Mouse (Mus musculus): ENCODE data around the gene Nlgn3. TPM values are rescaled to one million over a fixed set of nuclear protein-coding genes. Genes with fewer than 3 reads are reported as not detected.
"Not testable (repeated sequence)": the region's sequence is repeated elsewhere in the genome, so short reads cannot be mapped to it uniquely, and the experiment has no call there.

Gene Nlgn3
- polyA plus RNA-seq, 1 experiment from 2014 or later: 0.08 TPM

DNA sequence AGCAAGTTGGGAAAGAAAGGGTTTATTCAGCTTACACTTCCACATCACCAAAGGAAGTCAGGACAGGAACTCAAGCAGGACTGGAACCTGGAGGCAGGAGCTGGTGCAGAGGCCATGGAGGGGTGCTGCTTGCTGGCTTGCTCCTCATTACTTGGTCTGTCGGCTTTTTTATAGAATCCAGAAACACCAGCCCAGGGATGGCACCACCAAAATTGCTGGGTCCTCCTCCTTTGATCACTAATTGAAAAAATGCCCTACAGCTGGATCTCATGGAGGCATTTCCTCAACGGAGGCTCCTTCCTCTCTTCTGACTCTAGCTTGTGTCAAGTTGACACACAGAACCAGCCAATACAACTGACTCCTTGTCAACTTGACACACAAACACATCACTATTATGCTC is 43.9 kb downstream of the Nlgn3 start:
- not testable (repeated sequence) for H3K27me3 ChIP-seq (replicated peaks); H3K4me1 ChIP-seq; H3K4me2 ChIP-seq; H3K36me3 ChIP-seq; H3K4me3 ChIP-seq; ATAC-seq; H3K9ac ChIP-seq; H3K9me3 ChIP-seq (replicated peaks); H3K27ac ChIP-seq
- 36% methylated on average over 2 of the region's 2 CpGs for WGBS (ENCODE audit: insufficient replicate concordance)

DNA sequence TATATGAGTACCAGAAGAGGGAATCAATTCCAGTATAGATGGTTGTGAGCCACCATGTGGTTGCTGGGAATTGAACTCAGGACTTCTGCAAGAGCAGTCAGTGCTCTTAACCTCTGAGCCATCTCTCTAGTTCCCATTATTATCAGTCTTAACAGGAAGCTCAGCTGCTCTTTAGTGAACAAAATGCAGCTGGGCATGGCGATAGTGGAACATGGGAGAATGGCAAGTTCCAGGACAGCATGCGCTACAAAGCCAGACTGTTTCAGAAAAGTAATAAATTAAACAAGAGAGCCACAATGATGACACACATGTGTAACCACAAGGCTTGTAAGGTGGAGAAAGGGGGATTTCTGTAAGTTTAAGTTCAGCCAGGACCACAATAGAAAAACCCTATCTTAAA is 46.5 kb downstream of the Nlgn3 start:
- WGBS (ENCODE audit: insufficient replicate concordance): 45% methylated on average over 2 of the region's 2 CpGs
- no peaks in the 10 kb centered on the region for H3K4me1 ChIP-seq

DNA sequence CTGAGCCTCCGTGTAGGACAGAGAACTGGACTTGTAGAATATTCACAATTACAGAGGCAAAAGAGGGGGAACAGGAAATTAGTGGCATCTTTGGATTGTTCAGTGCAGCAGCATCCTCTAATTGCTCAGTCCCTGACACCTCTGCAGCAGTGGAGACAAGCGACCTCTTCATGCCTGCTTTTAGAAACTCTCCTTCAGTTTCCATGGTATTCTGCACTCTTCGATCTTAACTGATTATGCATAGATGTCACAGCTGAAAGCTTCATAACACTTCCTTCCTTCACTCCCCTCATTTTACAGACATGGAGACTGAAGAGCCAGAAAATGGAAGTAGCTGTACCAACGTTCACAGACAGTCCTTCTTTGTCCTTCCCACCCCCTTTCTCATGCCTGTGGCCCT is 47.5 kb downstream of the Nlgn3 start:
- no peak for ATAC-seq
- Histone ChIP-seq H3K27ac (no peak overlapping the region), H3K9me3 (replicated peaks) (no peaks in the 10 kb centered on the region), H3K4me3 (no peak overlapping the region), H3K36me3 (no peaks in the 10 kb centered on the region), H3K4me1 (no peaks in the 10 kb centered on the region), H3K27me3 (replicated peaks) (no peaks in the 10 kb centered on the region; the same call in 1 of the 2 replicates), H3K4me2 (no peak overlapping the region), H3K9ac (no peak overlapping the region)
- WGBS (ENCODE audit: insufficient replicate concordance): 37% methylated on average over 4 of the region's 4 CpGs

More for the DNA sequence above, 46.5 kb downstream of the Nlgn3 start:
- H3K4me2 ChIP-seq: no peak overlapping the region
- H3K9ac ChIP-seq: no peak overlapping the region
- no peak overlapping the region for H3K27ac ChIP-seq
- no peaks in the 10 kb centered on the region for H3K36me3 ChIP-seq
- no peak for ATAC-seq
- H3K27me3 ChIP-seq (replicated peaks): no peaks in the 10 kb centered on the region; the same call in 1 of the 2 replicates
- H3K4me3 ChIP-seq: no peak overlapping the region
- H3K9me3 ChIP-seq (replicated peaks): no peaks in the 10 kb centered on the region

DNA sequence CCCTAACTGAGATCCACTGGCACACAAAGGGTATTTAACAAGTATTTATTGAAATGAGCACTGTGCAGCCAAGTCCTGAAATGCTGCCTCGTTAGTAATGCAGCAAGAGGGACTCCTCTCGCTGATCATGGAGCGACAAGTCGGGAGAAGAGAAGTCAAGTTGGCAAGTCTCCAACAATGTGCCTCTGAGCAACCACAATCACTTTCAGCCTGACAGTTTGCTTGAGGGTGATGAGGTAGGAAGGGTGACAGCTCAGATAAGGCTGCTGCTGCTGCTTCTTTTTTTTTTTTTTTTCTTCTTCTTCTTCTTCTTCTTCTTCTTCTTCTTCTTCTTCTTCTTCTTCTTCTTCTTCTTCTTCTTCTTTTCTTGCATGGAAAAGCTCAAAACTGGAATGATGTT is 52.2 kb downstream of the Nlgn3 start:
- ATAC-seq: no peak

DNA sequence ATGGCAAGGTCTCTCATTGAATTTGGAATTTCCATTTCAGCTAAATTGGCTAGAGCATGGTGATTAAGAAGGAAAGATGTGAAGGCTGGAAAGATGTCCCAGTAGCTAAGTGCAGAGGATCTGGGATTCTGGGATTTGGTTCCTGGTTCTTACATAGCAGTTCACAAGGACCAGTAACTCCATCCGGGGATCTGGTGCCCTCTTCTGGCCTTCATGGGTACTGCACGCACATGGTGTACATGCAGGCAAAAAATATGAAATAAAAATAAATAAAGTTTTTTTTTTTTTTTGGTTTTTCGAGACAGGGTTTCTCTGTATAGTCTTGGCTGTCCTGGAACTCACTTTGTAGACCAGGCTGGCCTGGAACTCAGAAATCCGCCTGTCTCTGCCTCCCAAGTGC is 59.9 kb downstream of the Nlgn3 start:
- not testable (repeated sequence) for ATAC-seq; H3K27me3 ChIP-seq (replicated peaks); H3K4me2 ChIP-seq; H3K9ac ChIP-seq; H3K4me3 ChIP-seq; H3K36me3 ChIP-seq; H3K4me1 ChIP-seq; H3K27ac ChIP-seq; H3K9me3 ChIP-seq (replicated peaks)
- 45% methylated on average over 4 of the region's 4 CpGs for WGBS (ENCODE audit: insufficient replicate concordance)

More for the DNA sequence above, 52.2 kb downstream of the Nlgn3 start:
- H3K27ac ChIP-seq: no peak overlapping the region
- no peak overlapping the region for H3K4me3 ChIP-seq
- WGBS (ENCODE audit: insufficient replicate concordance): 13% methylated on average over 4 of the region's 4 CpGs
- no peaks in the 10 kb centered on the region for H3K4me1 ChIP-seq
- no peaks in the 10 kb centered on the region for H3K9me3 ChIP-seq (replicated peaks)
- no peak overlapping the region for H3K9ac ChIP-seq
- no peaks in the 10 kb centered on the region; the same call in 1 of the 2 replicates for H3K27me3 ChIP-seq (replicated peaks)
- H3K36me3 ChIP-seq: no peaks in the 10 kb centered on the region
- peak overlapping the region; percentile 25; the same call in 1 of the 2 replicates for H3K4me2 ChIP-seq

DNA sequence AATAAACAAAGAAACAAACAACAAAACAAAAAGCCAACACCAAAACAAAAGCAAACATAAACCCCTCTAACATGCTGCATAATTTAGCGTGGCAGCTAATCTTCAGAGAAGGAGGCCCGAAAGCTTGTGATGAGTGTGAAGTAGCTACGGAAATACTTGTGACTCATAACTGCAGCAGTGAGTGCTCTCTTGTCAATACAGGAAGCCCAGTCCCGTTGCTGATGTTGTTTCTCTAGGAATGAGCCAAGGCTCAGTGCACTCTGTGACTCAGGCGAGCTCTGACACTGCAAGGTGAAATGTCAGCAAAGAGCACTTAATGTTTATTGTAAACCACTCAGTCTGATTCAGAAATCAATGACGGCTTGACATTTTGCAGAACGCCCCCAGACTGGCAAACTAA is 70.0 kb downstream of the Nlgn3 start:
- H3K36me3 ChIP-seq: no peaks in the 10 kb centered on the region
- ATAC-seq: no peak
- H3K27ac ChIP-seq: no peak overlapping the region
- no peak overlapping the region for H3K4me3 ChIP-seq
- no peak overlapping the region for H3K4me2 ChIP-seq
- H3K27me3 ChIP-seq (replicated peaks): peaks cover 9% of the 10 kb centered on the region; the same call in 1 of the 2 replicates
- 56% methylated on average over 7 of the region's 7 CpGs for WGBS (ENCODE audit: insufficient replicate concordance)
- no peaks in the 10 kb centered on the region for H3K9me3 ChIP-seq (replicated peaks)
- no peak overlapping the region for H3K9ac ChIP-seq
- no peaks in the 10 kb centered on the region for H3K4me1 ChIP-seq

DNA sequence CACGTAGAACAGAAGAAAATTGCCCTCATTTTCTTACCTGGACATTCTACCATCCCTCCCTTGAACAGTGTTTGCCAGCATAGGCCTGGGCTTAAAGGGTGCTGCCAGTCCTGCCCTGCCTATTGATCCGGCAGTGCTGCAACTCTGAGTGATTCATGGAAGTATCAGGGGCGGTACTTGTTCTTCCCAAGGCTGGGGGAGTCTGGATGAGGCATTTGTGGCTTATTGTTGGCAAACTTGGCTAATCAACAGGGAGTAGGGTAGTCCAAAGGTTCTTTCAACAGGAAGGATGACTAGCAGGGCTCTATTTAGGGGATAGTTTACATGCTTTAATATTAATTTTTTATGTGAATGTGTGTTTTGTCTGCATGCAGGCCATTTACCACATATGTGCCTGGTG is 71.6 kb downstream of the Nlgn3 start:
- Histone ChIP-seq H3K27ac (no peak overlapping the region), H3K9ac (no peak overlapping the region), H3K4me2 (no peak overlapping the region), H3K4me1 (no peaks in the 10 kb centered on the region), H3K9me3 (replicated peaks) (no peaks in the 10 kb centered on the region), H3K27me3 (replicated peaks) (peaks cover 12% of the 10 kb centered on the region; the same call in 1 of the 2 replicates), H3K4me3 (no peak overlapping the region), H3K36me3 (no peaks in the 10 kb centered on the region)
- no peak for ATAC-seq
- 70% methylated on average over 3 of the region's 3 CpGs for WGBS (ENCODE audit: insufficient replicate concordance)

DNA sequence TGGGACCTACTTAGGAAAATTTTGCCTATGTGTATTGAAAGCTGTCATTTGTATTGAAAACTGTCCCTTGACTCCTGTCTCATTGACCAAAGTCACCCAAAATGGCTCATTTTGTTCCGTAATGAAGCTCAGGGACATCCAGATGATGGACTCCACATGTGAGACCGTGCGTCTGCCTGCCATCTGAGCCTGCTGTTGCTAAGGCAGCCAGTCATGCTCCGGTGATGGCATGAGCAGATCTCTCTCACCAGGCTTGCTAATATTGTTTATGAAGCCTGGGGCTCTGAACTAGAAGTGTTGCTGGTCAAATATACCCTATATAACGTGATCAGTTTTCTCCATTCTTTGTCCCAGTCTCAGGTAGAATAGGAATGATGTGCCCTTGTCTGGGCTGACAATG is 74.0 kb downstream of the Nlgn3 start:
- Histone ChIP-seq H3K27me3 (replicated peaks) (peaks cover 24% of the 10 kb centered on the region; the same call in 1 of the 2 replicates), H3K9ac (no peak overlapping the region), H3K4me3 (no peak overlapping the region), H3K4me1 (no peaks in the 10 kb centered on the region), H3K27ac (no peak overlapping the region), H3K4me2 (no peak overlapping the region), H3K9me3 (replicated peaks) (no peaks in the 10 kb centered on the region), H3K36me3 (no peaks in the 10 kb centered on the region)
- ATAC-seq: no peak
- WGBS (ENCODE audit: insufficient replicate concordance): 72% methylated on average over 5 of the region's 5 CpGs

Other genes with a start within 250 kb of the Nlgn3 start
- gene Tex11, start 239.5 kb upstream of the Nlgn3 start, polyA plus RNA-seq (2016; fragmentation: Nextera tagmentation; extraction: Ambion mirVana): 0.11 and 0.12 TPM in 2 replicates
- 1.7 TPM in 2 replicates for gene Slc7a3, start 213.1 kb upstream of the Nlgn3 start, polyA plus RNA-seq (2016; fragmentation: Nextera tagmentation; extraction: Ambion mirVana)
- 22.0 and 23.0 TPM in 2 replicates for gene Snx12, start 76.6 kb upstream of the Nlgn3 start, polyA plus RNA-seq (2016; fragmentation: Nextera tagmentation; extraction: Ambion mirVana)
- 1.2 and 1.4 TPM in 2 replicates for gene Foxo4, start 44.6 kb upstream of the Nlgn3 start, polyA plus RNA-seq (2016; fragmentation: Nextera tagmentation; extraction: Ambion mirVana)
- gene Gm614, start 35.2 kb upstream of the Nlgn3 start, polyA plus RNA-seq (2016; fragmentation: Nextera tagmentation; extraction: Ambion mirVana): not detected in 2 replicates
- 11.9 and 12.2 TPM in 2 replicates for gene Il2rg, start 30.9 kb upstream of the Nlgn3 start, polyA plus RNA-seq (2016; fragmentation: Nextera tagmentation; extraction: Ambion mirVana)
- gene Gm20489, start 30.1 kb upstream of the Nlgn3 start, polyA plus RNA-seq (2016; fragmentation: Nextera tagmentation; extraction: Ambion mirVana): not detected in 2 replicates
- 24.8 and 28.5 TPM in 2 replicates for gene Med12, start 25.1 kb upstream of the Nlgn3 start, polyA plus RNA-seq (2016; fragmentation: Nextera tagmentation; extraction: Ambion mirVana)
- 39.3 and 40.7 TPM in 2 replicates for gene Gjb1, start 77.2 kb downstream of the Nlgn3 start, polyA plus RNA-seq (2016; fragmentation: Nextera tagmentation; extraction: Ambion mirVana)
- gene Zmym3, start 121.7 kb downstream of the Nlgn3 start, polyA plus RNA-seq (2016; fragmentation: Nextera tagmentation; extraction: Ambion mirVana): 9.4 and 10.9 TPM in 2 replicates
- gene Nono, start 130.2 kb downstream of the Nlgn3 start, polyA plus RNA-seq (2016; fragmentation: Nextera tagmentation; extraction: Ambion mirVana): 193 and 200 TPM in 2 replicates
- gene Itgb1bp2, start 149.9 kb downstream of the Nlgn3 start, polyA plus RNA-seq (2016; fragmentation: Nextera tagmentation; extraction: Ambion mirVana): 1.2 and 1.3 TPM in 2 replicates
- gene Taf1, start 233.6 kb downstream of the Nlgn3 start, polyA plus RNA-seq (2016; fragmentation: Nextera tagmentation; extraction: Ambion mirVana): 11.7 and 13.9 TPM in 2 replicates